Mouse (Mus musculus) liver, postnatal 0 days (tissue): ENCODE data around the gene Borcs8. TPM values are rescaled to one million over a fixed set of nuclear protein-coding genes. Genes with fewer than 3 reads are reported as not detected.

Experiments
- ATAC-seq: fragments of 200-750 bp; cut with Nextera tagmentation; 2 replicates; pipeline ENCODE4 v1.8.0; 2017; ENCODE audit warnings: mild to moderate bottlenecking, moderate library complexity
- DNase-seq: peaks from one replicate; pipeline ENCODE4 v3.0.0-alpha.2; 2016
- H3K27ac ChIP-seq: fragments of 300-500 bp; sonication (generic); 2 replicates; pipeline ENCODE4 v1.5.1; 2014; ENCODE audit warnings: antibody characterized with exemption, moderate library complexity, mild to moderate bottlenecking, low read depth
- H3K27me3 ChIP-seq: fragments of 300-500 bp; sonication (generic); 2 replicates; pipeline ENCODE4 v1.6.1; 2014; ENCODE audit warnings: low read length, control low read depth, mixed read lengths; ENCODE audit not compliant: insufficient read depth
- H3K36me3 ChIP-seq: fragments of 300-500 bp; sonication (generic); replicated peaks from 2 replicates; pipeline ENCODE4 v1.6.1; 2014; ENCODE audit warnings: mild to moderate bottlenecking, control low read depth, low read length, moderate library complexity, mixed read lengths; ENCODE audit not compliant: insufficient read depth
- H3K4me1 ChIP-seq: fragments of 300-500 bp; sonication (generic); 2 replicates; pipeline ENCODE4 v1.6.1; 2014; ENCODE audit warnings: antibody characterized with exemption, mild to moderate bottlenecking, control low read depth; ENCODE audit not compliant: insufficient read depth
- H3K4me2 ChIP-seq: fragments of 300-500 bp; sonication (generic); 2 replicates; pipeline ENCODE4 v1.6.1; 2014; ENCODE audit warnings: low read depth, mild to moderate bottlenecking, low read length, moderate library complexity, mixed read lengths
- H3K4me3 ChIP-seq: fragments of 300-500 bp; sonication (generic); 2 replicates; pipeline ENCODE4 v1.5.1; 2014; ENCODE audit warnings: low read depth, low read length
- H3K9ac ChIP-seq: fragments of 300-500 bp; sonication (generic); replicated peaks from 2 replicates; pipeline ENCODE4 v1.6.1; 2014; ENCODE audit warnings: mild to moderate bottlenecking, moderate library complexity
- H3K9me3 ChIP-seq: fragments of 300-500 bp; sonication (generic); 2 replicates; pipeline ENCODE4 v1.6.1; 2016; ENCODE audit warnings: mild to moderate bottlenecking, control low read depth, low read length, mixed read lengths
- CTCF ChIP-seq: sonication (generic); IDR thresholded peaks from 2 replicates; pipeline ENCODE4 v1.5.1; 2016; ENCODE audit warnings: antibody characterized with exemption, low read depth
- EP300 ChIP-seq: IDR thresholded peaks from 2 replicates; pipeline ENCODE4 v1.6.1; 2016; ENCODE audit warnings: antibody characterized with exemption, low read depth, mild to moderate bottlenecking
- WGBS: fragments of 180-500 bp; shearing (Covaris S2); extraction: QIAGEN DNeasy Blood & Tissue Kit; methylation state at CpG from one replicate; pipeline ENCODE4 v1.1.7; 2014; ENCODE audit not compliant: insufficient replicate concordance; 5-methylcytosine and 5-hydroxymethylcytosine counted together
- polyA plus RNA-seq: library from polyadenylated mRNA; unstranded; fragments of >200 nt; fragmentation: Nextera tagmentation; extraction: Ambion mirVana; gene quantifications from 2 replicates; pipeline ENCODE4 v1.2.1, GENCODE M21; 2015

Borcs8 gene
- polyA plus RNA-seq, 1 experiment from 2014 or later, result 18.8 TPM

DNA sequence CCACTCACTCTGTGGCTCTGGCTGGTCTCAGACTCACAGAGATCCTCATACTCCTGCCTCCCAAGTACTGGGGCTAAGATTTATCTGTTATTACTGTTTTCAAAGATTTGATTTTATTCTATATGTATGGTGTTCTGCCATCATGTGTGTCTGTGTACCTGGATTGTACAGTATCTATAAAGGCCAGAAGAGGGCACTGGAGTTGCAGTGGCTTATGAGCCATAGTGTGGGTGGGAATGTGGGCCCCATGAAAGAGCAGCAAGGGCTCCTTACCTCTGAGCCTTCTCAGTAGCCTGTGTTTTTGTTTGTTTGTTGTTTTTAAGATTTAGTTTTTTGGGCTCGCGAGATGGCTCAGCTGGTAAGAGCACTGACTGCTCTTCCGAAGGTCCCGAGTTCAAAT is 39.8 kb downstream of the Borcs8 start:
- TF ChIP-seq CTCF (peak; percentile 68), EP300 (no peak)
- DNase-seq (no peak), ATAC-seq (no peak)
- Histone ChIP-seq H3K4me2 (no peak overlapping the region), H3K4me3 (no peak overlapping the region), H3K4me1 (peaks cover 9% of the 10 kb centered on the region), H3K27ac (no peak overlapping the region), H3K36me3 (peaks cover 7% of the 10 kb centered on the region), H3K27me3 (no peaks in the 10 kb centered on the region), H3K9ac (no peak overlapping the region), H3K9me3 (no peaks in the 10 kb centered on the region)
- 97% methylated on average over 4 of the region's 4 CpGs for WGBS

DNA sequence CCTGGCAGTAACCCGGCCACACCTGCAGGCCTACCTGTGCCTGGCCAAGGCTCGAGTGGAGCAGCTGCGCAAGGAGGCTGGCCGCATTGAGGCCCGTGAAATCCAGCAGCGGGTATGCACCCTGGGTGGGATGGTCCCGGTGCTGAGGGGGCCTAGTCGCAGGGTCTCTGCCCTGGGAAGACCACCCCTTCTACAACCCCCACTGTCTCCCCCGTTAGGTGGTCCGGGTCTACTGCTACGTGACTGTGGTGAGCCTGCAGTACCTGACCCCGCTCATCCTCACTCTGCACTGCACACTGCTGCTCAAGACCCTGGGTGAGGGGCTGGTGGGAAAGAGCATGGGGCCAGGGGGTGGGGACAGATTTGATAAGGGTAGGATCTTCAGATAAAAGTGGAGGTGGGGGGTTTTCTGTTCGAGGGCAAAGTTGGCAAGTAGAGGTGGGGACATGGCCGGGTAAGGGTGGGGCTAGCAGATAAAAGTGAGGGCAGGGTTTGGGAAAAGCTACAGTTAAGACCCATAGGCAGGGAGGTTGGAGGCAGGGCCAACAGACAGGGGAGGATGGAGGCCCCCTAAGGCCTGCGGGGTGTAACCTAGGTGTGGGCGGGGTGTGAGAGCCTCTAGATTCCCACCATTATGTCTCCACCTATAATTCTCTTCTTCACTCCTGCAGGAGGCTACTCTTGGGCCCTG is 42.1 kb downstream of the Borcs8 start:
- peaks cover 8% of the 10 kb centered on the region for H3K36me3 ChIP-seq
- no peak overlapping the region for H3K4me2 ChIP-seq
- no peak for TF ChIP-seq CTCF
- no peak for TF ChIP-seq EP300
- no peaks in the 10 kb centered on the region for H3K27me3 ChIP-seq
- no peak overlapping the region for H3K27ac ChIP-seq
- no peaks in the 10 kb centered on the region for H3K9me3 ChIP-seq
- ATAC-seq, result peak; percentile 44
- no peak overlapping the region for H3K4me3 ChIP-seq
- H3K9ac ChIP-seq, result no peak overlapping the region
- H3K4me1 ChIP-seq, result peaks cover 6% of the 10 kb centered on the region
- WGBS, result 73% methylated on average over 14 of the region's 16 CpGs
- no peak for DNase-seq

DNA sequence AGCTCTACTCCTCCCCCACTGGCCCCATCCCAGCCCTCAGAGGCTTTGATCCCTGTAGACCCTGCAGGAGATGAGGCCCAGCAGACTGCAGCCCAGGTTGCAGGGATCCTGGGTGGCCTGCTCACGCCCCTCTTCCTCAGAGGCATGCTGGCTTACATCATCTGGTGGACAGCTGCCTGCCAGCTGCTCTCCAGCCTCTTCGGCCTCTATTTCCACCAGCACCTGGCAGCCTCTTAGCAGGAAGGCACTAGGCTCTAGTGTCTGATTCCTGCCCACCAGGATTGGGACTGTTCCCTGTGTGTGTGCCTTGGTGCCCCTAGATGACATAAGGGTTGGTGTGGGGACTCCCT is 42.6 kb downstream of the Borcs8 start:
- no peak overlapping the region for H3K4me2 ChIP-seq
- H3K9me3 ChIP-seq, result no peaks in the 10 kb centered on the region
- TF ChIP-seq CTCF, result no peak
- TF ChIP-seq EP300, result no peak
- no peaks in the 10 kb centered on the region for H3K27me3 ChIP-seq
- peaks cover 12% of the 10 kb centered on the region for H3K36me3 ChIP-seq
- peak; percentile 25 for ATAC-seq
- no peak overlapping the region for H3K27ac ChIP-seq
- H3K4me1 ChIP-seq, result peaks cover 6% of the 10 kb centered on the region
- 74% methylated on average over 2 of the region's 2 CpGs for WGBS
- H3K4me3 ChIP-seq, result no peak overlapping the region
- H3K9ac ChIP-seq, result no peak overlapping the region
- DNase-seq, result no peak

DNA sequence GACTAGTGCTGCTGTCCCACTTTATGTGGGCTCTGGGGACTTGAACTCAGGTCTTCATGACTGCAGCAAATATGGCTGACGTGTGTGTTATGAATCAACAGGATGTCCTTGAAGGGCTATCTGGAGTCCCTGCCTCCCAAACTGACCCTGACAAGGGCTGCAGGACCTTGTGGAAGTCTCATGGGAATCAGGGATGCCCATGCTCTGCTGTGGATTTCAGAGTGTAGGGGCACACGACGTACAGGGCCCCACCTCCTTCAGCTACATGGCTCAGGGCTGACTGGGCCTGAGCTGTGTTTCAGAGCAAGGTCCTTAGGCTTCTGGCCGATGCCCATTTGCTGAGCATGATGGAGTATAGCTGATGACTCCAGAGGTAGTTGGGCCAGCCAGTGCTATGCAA is 43.9 kb downstream of the Borcs8 start:
- H3K27me3 ChIP-seq, result no peaks in the 10 kb centered on the region
- peaks cover 6% of the 10 kb centered on the region for H3K4me1 ChIP-seq
- 85% methylated on average over 4 of the region's 4 CpGs for WGBS
- DNase-seq (no peak), ATAC-seq (no peak)
- H3K4me2 ChIP-seq, result no peak overlapping the region
- H3K4me3 ChIP-seq, result no peak overlapping the region
- no peaks in the 10 kb centered on the region for H3K9me3 ChIP-seq
- TF ChIP-seq CTCF (no peak), EP300 (no peak)
- H3K27ac ChIP-seq, result no peak overlapping the region
- H3K36me3 ChIP-seq, result peaks cover 20% of the 10 kb centered on the region
- H3K9ac ChIP-seq, result no peak overlapping the region

DNA sequence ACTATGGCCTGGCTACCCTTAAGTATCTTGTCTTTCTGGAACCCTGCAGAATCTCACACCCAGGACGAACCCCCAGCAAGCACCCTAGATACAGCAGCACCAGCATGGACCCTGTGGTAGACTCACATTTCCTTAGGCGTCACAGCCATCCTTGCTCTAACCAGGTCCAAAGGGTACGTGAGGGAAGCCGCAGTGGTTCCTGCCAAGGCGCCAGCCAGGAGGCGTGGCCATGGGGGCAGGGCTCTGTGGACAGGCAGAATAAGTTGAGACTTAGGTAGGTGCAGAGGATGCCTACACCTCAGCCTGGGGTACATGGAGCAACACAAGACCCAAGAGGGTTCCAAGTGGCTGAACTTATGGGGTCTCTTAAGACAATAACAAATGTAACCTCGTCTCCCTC is 49.4 kb downstream of the Borcs8 start:
- Histone ChIP-seq H3K9me3 (no peaks in the 10 kb centered on the region), H3K36me3 (peaks cover 43% of the 10 kb centered on the region), H3K4me1 (peaks cover 3% of the 10 kb centered on the region; the same call in 1 of the 2 replicates), H3K4me3 (no peak overlapping the region), H3K27ac (no peak overlapping the region), H3K27me3 (no peaks in the 10 kb centered on the region), H3K9ac (no peak overlapping the region), H3K4me2 (no peak overlapping the region)
- ATAC-seq, result no peak
- peak; percentile 31 for DNase-seq
- 70% methylated on average over 7 of the region's 7 CpGs for WGBS
- TF ChIP-seq CTCF (no peak), EP300 (no peak)

DNA sequence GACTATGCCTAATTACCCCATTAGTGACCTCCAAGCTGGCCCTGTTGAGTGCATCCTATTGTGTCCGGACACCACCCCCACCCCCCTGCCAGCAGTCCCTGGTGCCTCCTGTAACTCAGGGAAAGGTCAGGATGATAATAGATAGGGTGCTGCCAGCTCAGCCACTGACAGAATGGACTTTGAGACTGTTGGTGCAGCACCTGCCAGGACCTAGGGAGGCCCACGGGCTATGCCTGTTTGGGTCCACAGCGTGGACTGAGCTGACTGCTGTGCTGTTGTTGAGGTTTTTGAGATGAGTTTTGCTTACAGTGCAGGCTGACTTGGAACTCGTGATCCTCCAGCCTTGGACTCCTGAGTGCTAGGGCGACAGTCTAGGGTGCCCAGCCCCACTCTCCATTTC is 53.9 kb downstream of the Borcs8 start:
- 65% methylated on average over 5 of the region's 5 CpGs for WGBS
- H3K9me3 ChIP-seq, result no peaks in the 10 kb centered on the region
- no peak for TF ChIP-seq CTCF
- TF ChIP-seq EP300, result peak; percentile 56
- no peak overlapping the region for H3K4me3 ChIP-seq
- H3K27me3 ChIP-seq, result no peaks in the 10 kb centered on the region
- peaks cover 14% of the 10 kb centered on the region for H3K4me1 ChIP-seq
- DNase-seq, result peak; percentile 62
- no peak overlapping the region for H3K4me2 ChIP-seq
- ATAC-seq, result peak; percentile 89
- H3K36me3 ChIP-seq, result peaks cover 30% of the 10 kb centered on the region
- H3K27ac ChIP-seq, result peak overlapping the region; percentile 82
- H3K9ac ChIP-seq, result peak overlapping the region; percentile 11; the same call in 1 of the 2 replicates

DNA sequence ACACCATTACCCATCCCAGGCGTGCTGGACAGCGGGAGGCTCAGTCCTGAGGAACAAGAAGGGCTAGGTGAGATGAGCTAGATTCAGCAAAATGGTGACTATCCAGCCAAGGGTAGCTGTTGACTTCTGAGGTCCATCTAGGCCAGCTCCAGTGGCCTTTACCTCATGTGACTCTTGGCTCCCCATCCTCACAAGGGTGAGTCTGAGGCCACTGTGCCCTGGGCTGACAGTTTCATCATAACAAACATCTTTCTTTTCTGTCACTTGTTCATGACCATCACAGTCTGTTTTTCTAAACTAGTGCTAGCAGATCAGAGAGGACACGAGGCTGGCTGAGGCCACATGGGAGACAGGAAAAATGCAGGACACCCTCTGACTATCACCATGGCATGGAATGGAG is 54.9 kb downstream of the Borcs8 start:
- Histone ChIP-seq H3K4me3 (no peak overlapping the region), H3K36me3 (peaks cover 24% of the 10 kb centered on the region), H3K9me3 (no peaks in the 10 kb centered on the region), H3K4me2 (no peak overlapping the region), H3K4me1 (peaks cover 22% of the 10 kb centered on the region), H3K27ac (peak overlapping the region; percentile 77), H3K27me3 (no peaks in the 10 kb centered on the region), H3K9ac (no peak overlapping the region; the same call in 1 of the 2 replicates)
- WGBS, result 90% methylated on average over 3 of the region's 3 CpGs
- ATAC-seq (no peak), DNase-seq (no peak)
- no peak for TF ChIP-seq EP300
- no peak for TF ChIP-seq CTCF
